Comparison of ENCODE assay signal across 24 mouse cellular contexts in the genomic region with DNA sequence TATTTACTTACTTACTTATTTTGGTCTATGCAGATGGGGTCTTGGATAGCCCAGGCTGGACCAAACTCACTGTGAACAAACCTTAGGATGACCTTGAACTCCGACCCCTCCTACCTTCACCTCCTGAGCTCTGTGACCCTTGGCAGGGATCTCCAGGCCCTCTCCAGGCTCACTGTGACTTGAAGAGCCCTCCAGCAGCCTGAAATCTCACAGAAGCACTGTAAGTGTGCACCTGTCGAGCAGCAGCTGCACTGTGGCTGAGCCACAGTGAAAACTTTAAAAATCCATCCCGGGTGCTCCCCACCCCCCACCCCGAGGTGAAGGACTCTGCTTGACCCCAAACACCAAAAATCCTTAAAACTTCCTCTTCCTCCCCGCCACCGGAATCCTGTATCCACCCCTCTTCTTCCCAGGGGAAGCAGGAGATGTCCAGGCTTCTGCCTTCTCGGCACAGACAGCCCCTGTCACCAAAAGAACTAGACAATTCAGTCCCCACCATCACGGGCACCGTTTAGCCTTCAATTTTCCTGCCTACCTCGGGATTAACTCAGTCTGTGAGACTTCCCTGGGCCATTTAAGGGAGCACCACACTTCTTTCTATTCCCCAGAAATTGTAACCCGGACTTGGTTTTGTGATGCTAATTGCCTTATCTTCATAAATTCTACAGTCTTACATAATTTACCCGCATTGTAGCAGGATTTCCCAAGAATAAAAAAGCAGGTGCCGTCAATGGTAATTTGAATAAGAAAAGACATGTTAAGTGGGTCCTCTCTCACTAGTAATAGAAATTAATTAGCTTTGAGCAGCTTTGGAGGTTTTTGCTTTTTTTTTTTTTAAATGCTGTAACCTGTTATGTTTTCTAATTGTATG.
A peak's percentile ranks its signal among the peaks of the same experiment; 100 is the strongest.
DNase-seq lines count a peak whose midpoint lies in the region; ATAC-seq lines count a peak whose summit lies in the region.
"Had no signal": no experiment of that assay in that cellular context is flagged by ENCODE, and none has a peak within 500 bp of the region (broad histone marks: within the 10 kb centered on the region; RNA-seq: fewer than 3 reads in every experiment).

No protein-coding gene starts in this region.

- no peak overlapping the region for H3K4me2 ChIP-seq in midbrain, embryonic 16.5 days (ENCODE audit: low read length)
- no peak overlapping the region; the same call in 1 of the 2 replicates for H3K4me2 ChIP-seq in forebrain, embryonic 14.5 days (ENCODE audit: low read length)
- peak overlapping the region; percentile 22; the same call in 1 of the 2 replicates for H3K4me2 ChIP-seq in midbrain, embryonic 14.5 days (ENCODE audit: low read length)
- no peak overlapping the region for H3K4me2 ChIP-seq in kidney, embryonic 14.5 days (replicated peaks; ENCODE audit: low read depth, low read length)
- H3K4me2 ChIP-seq: intestine, embryonic 15.5 days; limb, embryonic 15.5 days; liver, embryonic 13.5 days; neural tube, embryonic 12.5 days had no signal

- H3K36me3 ChIP-seq in midbrain, embryonic 10.5 days, result no peaks in the 10 kb centered on the region
- H3K36me3 ChIP-seq in midbrain, embryonic 16.5 days (ENCODE audit: control insufficient read depth, insufficient read depth, low read length), result no peaks in the 10 kb centered on the region
- no peaks in the 10 kb centered on the region for H3K36me3 ChIP-seq in forebrain, embryonic 14.5 days (ENCODE audit: control insufficient read depth, insufficient read depth, low read length)
- H3K36me3 ChIP-seq in midbrain, embryonic 14.5 days (ENCODE audit: control insufficient read depth, insufficient read depth, low read length), result no peaks in the 10 kb centered on the region
- no peaks in the 10 kb centered on the region for H3K36me3 ChIP-seq in kidney, embryonic 14.5 days (ENCODE audit: control insufficient read depth, insufficient read depth, low read length)
- H3K36me3 ChIP-seq: intestine, embryonic 15.5 days; limb, embryonic 15.5 days; liver, embryonic 13.5 days; neural tube, embryonic 12.5 days had no signal

- H3K4me3 ChIP-seq in midbrain, embryonic 10.5 days, result peak overlapping the region; percentile 17; the same call in 1 of the 2 replicates
- no peak overlapping the region for H3K4me3 ChIP-seq in midbrain, embryonic 16.5 days (ENCODE audit: low read depth, low read length)
- H3K4me3 ChIP-seq in forebrain, embryonic 14.5 days (ENCODE audit: low read depth, low read length), result no peak overlapping the region
- no peak overlapping the region for H3K4me3 ChIP-seq in midbrain, embryonic 14.5 days (replicated peaks; ENCODE audit: low read depth, low read length)
- H3K4me3 ChIP-seq in kidney, embryonic 14.5 days (ENCODE audit: low read length), result no peak overlapping the region
- H3K4me3 ChIP-seq: intestine, embryonic 15.5 days; limb, embryonic 15.5 days; liver, embryonic 13.5 days; myocyte; neural tube, embryonic 12.5 days had no signal

- 21% methylated on average over 13 of the region's 13 CpGs for WGBS in midbrain, embryonic 10.5 days
- 14% methylated on average over 13 of the region's 13 CpGs for WGBS in midbrain, embryonic 16.5 days
- WGBS in forebrain, embryonic 14.5 days, result 10% methylated on average over 13 of the region's 13 CpGs
- WGBS in midbrain, embryonic 14.5 days, result 13% methylated on average over 13 of the region's 13 CpGs
- 35% methylated on average over 13 of the region's 13 CpGs for WGBS in kidney, embryonic 14.5 days

- H3K9me3 ChIP-seq in midbrain, embryonic 10.5 days (replicated peaks), result 0 out of 2 replicates have a peak, but pooled peaks cover 5% of the 10 kb centered on the region
- no peaks in the 10 kb centered on the region for H3K9me3 ChIP-seq in midbrain, embryonic 16.5 days (replicated peaks; ENCODE audit: control insufficient read depth, low read length, poor library complexity, severe bottlenecking)
- H3K9me3 ChIP-seq in forebrain, embryonic 14.5 days (replicated peaks; ENCODE audit: control insufficient read depth, low read length), result no peaks in the 10 kb centered on the region
- H3K9me3 ChIP-seq in midbrain, embryonic 14.5 days (ENCODE audit: control insufficient read depth, low read length), result no peaks in the 10 kb centered on the region
- no peaks in the 10 kb centered on the region for H3K9me3 ChIP-seq in kidney, embryonic 14.5 days (ENCODE audit: control insufficient read depth, low read length)
- H3K9me3 ChIP-seq: intestine, embryonic 15.5 days; limb, embryonic 15.5 days; liver, embryonic 13.5 days; neural tube, embryonic 12.5 days had no signal

- H3K9ac ChIP-seq in midbrain, embryonic 16.5 days (ENCODE audit: low read depth, low read length), result no peak overlapping the region
- no peak overlapping the region for H3K9ac ChIP-seq in forebrain, embryonic 14.5 days (ENCODE audit: low read length)
- H3K9ac ChIP-seq in midbrain, embryonic 14.5 days (replicated peaks; ENCODE audit: low read length), result no peak overlapping the region
- H3K9ac ChIP-seq in kidney, embryonic 14.5 days (ENCODE audit: low read depth, low read length), result no peak overlapping the region
- H3K9ac ChIP-seq: intestine, embryonic 15.5 days; limb, embryonic 15.5 days; liver, embryonic 13.5 days; neural tube, embryonic 12.5 days had no signal

- H3K27ac ChIP-seq in midbrain, embryonic 10.5 days (replicated peaks), result no peak overlapping the region
- no peak overlapping the region for H3K27ac ChIP-seq in midbrain, embryonic 16.5 days (ENCODE audit: low read length)
- H3K27ac ChIP-seq in forebrain, embryonic 14.5 days (ENCODE audit: low read depth, low read length), result peak overlapping the region; percentile 23; the same call in 1 of the 2 replicates
- peak overlapping the region; percentile 57; the same call in 1 of the 2 replicates for H3K27ac ChIP-seq in midbrain, embryonic 14.5 days (replicated peaks; ENCODE audit: low read depth, low read length)
- no peak overlapping the region for H3K27ac ChIP-seq in kidney, embryonic 14.5 days (ENCODE audit: low read depth, low read length)
- H3K27ac ChIP-seq: hindbrain, postnatal 0 days; intestine, embryonic 15.5 days; kidney, postnatal 0 days; limb, embryonic 15.5 days; liver, embryonic 13.5 days; neural tube, embryonic 12.5 days had no signal

- H3K4me1 ChIP-seq in midbrain, embryonic 10.5 days, result peaks cover 23% of the 10 kb centered on the region
- peaks cover 10% of the 10 kb centered on the region for H3K4me1 ChIP-seq in midbrain, embryonic 16.5 days (ENCODE audit: control insufficient read depth, insufficient read depth, low read length)
- peaks cover 10% of the 10 kb centered on the region; the same call in 1 of the 2 replicates for H3K4me1 ChIP-seq in forebrain, embryonic 14.5 days (ENCODE audit: control insufficient read depth, insufficient read depth, low read length)
- no peaks in the 10 kb centered on the region for H3K4me1 ChIP-seq in midbrain, embryonic 14.5 days (ENCODE audit: control insufficient read depth, insufficient read depth, low read length)
- H3K4me1 ChIP-seq in kidney, embryonic 14.5 days (ENCODE audit: control insufficient read depth, insufficient read depth, low read length), result no peaks in the 10 kb centered on the region
- H3K4me1 ChIP-seq: intestine, embryonic 15.5 days; limb, embryonic 15.5 days; liver, embryonic 13.5 days had no signal

- H3K27me3 ChIP-seq in midbrain, embryonic 10.5 days (ENCODE audit: low read depth, poor library complexity, severe bottlenecking), result peaks cover 38% of the 10 kb centered on the region
- no peaks in the 10 kb centered on the region for H3K27me3 ChIP-seq in midbrain, embryonic 16.5 days (ENCODE audit: control insufficient read depth, insufficient read depth, low read depth, low read length)
- no peaks in the 10 kb centered on the region for H3K27me3 ChIP-seq in forebrain, embryonic 14.5 days (replicated peaks; ENCODE audit: control insufficient read depth, insufficient read depth, low read length)
- H3K27me3 ChIP-seq in midbrain, embryonic 14.5 days (ENCODE audit: control insufficient read depth, insufficient read depth, low read length), result no peaks in the 10 kb centered on the region; the same call in 1 of the 2 replicates
- H3K27me3 ChIP-seq in kidney, embryonic 14.5 days (ENCODE audit: control insufficient read depth, insufficient read depth, low read length), result peaks cover 28% of the 10 kb centered on the region

- no peak for DNase-seq in midbrain, embryonic 10.5 days (ENCODE audit: low spot score)
- DNase-seq in brain, embryonic 18.5 days (ENCODE audit: low read depth, low spot score), result peak; percentile 22
- DNase-seq in forebrain, embryonic 14.5 days (ENCODE audit: low spot score), result peak; percentile 83
- DNase-seq in midbrain, embryonic 14.5 days, result peak; percentile 65
- no peak for DNase-seq in kidney, postnatal 25 days
- DNase-seq in adrenal gland, postnatal 10 days, result no peak
- DNase-seq: adrenal gland, postnatal 25 days; cerebellum, adult 8-10 months; cerebellum, postnatal 25 days; kidney, adult 2 months; layer of hippocampus, postnatal 36 days; left cerebral cortex, postnatal 4 days; liver, embryonic 13.5 days; lung, adult 18-20 months had no signal

- no peak for ATAC-seq in midbrain, embryonic 16.5 days
- ATAC-seq in forebrain, embryonic 14.5 days, result peak; percentile 80
- no peak for ATAC-seq in midbrain, embryonic 14.5 days (ENCODE audit: low FRiP score, low TSS enrichment)
- no peak for ATAC-seq in kidney, embryonic 14.5 days (ENCODE audit: low FRiP score, low TSS enrichment)
- ATAC-seq: hindbrain, postnatal 0 days; intestine, embryonic 15.5 days; lung, postnatal 0 days; Patski had no signal

Comparison
In these comparisons a context has a peak if more than half of its experiments do, and no peak if none do; other contexts are left out.
1. DNase-seq: peak in brain, embryonic 18.5 days (single experiment), forebrain, embryonic 14.5 days (single experiment) and midbrain, embryonic 14.5 days (single experiment); none in midbrain, embryonic 10.5 days (single experiment), kidney, postnatal 25 days (0 of 2) and adrenal gland, postnatal 10 days (single experiment).
2. H3K27ac ChIP-seq: peak in forebrain, embryonic 14.5 days (single experiment) and midbrain, embryonic 14.5 days (single experiment); none in midbrain, embryonic 10.5 days (single experiment), midbrain, embryonic 16.5 days (single experiment) and kidney, embryonic 14.5 days (single experiment).